Mouse (Mus musculus) regulatory T cell (primary cell): ENCODE results near the gene Zzz3.
"Not testable (repeated sequence)": the region's sequence is repeated elsewhere in the genome, so short reads cannot be mapped to it uniquely, and the experiment has no call there.

Experiments used
- in situ Hi-C: fragments of 300-600 bp; cut with MboI, MseI; formaldehyde crosslinking; loops from one replicate; pipeline ENCODE4 v1.15.1; 2025; ENCODE audit warnings: high pct_unique_total_duplicates

Zzz3 gene

DNA sequence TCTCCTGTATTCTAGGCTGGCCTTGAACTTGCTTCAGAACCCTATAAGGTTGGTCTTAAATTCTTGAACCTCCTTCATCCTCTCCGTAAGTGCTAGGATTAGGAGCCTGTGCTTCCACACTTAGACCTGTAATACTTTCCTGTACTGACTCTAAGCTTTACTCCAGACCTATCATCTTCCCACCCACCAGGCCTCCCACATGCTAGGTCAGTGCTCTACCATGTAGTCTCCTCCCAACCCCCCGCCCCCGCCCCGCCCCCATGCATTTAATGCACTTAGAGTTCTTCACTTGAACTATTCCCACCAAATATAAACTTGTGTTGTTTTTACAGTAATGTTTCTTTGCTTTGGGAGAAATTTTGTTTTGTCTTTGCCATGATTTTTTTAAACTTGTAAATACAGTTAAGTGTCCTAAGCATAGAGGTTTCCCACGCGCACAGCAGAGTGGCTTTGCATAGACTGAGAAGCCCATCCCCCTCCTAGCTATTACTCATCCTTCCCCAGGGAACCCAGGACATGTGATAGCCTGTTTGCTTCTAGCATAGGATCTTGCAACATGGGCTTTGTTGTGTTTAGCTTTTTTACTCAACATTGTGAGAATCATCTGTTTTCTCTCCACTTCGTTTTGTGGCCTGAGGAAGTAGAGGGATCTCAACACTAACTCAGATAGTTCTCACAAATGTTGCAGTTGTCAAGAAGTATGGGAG is 6.8 kb downstream of the Zzz3 start:
- in situ Hi-C loops, result loop anchor here (5.0 kb wide), 1 partner anchor 40 kb away; no protein-coding TSS in a partner anchor

DNA sequence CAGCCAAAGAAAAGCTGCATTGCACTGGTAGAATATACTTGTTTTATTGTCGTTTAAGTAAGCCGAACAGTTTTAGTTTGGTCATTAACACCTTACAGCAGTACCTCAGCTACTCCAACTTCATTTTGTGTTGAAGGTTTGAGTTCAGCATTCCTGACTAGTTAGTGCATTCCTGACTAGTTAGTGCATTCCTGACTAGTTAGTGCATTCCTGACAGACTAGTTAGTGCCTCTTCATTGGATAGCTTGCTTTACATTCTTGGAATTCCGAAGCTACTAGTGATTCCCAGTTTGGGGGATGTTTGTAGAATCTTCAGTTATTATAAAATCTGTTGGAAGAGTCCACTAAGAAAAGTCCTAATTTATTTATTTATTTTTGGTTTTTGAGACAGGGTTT is 7.4 kb downstream of the Zzz3 start:
- in situ Hi-C loops, result loop anchor here (5.0 kb wide), 1 partner anchor 40 kb away; no protein-coding TSS in a partner anchor

DNA sequence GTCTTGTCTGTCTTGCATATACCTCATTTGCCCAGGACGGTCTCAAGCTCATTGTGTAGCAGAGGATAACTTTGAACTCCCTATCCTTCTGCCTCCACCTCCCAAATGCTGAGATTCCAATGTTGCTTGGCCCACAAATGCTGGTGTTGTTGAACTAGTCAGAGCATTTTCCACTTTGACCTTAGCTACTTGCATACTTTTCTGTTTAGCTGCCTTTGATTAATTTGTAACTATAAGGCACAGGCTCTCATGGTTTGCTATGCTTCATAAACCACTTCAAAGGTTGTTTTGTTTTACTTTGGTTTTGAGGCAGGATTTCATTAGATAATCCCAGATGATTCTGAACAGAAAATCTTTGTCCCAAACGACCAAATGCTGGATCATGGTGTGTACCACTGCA is 8.6 kb downstream of the Zzz3 start:
- in situ Hi-C loops, result loop anchor here (5.0 kb wide), 1 partner anchor 38 kb away; no protein-coding TSS in a partner anchor

DNA sequence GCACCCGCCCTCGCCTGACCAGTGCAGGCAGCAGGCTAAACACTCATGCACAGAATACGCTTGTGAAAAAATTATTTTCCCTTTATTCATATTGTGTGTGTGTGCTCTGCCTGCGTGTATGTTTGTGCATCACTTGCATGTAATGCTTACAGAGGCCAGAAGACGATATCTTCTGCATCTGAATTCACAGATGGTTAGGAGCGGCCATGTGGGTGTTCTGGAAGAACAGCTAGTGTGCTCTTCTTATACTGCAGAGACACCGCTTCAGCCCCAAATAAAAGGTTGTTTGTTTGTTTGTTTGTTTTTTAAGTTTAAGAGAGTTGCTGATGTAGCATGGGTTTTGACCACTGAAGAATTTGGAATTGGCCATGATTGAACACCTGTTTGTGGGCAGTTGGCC is 10.1 kb downstream of the Zzz3 start:
- in situ Hi-C loops, result no loop called here

DNA sequence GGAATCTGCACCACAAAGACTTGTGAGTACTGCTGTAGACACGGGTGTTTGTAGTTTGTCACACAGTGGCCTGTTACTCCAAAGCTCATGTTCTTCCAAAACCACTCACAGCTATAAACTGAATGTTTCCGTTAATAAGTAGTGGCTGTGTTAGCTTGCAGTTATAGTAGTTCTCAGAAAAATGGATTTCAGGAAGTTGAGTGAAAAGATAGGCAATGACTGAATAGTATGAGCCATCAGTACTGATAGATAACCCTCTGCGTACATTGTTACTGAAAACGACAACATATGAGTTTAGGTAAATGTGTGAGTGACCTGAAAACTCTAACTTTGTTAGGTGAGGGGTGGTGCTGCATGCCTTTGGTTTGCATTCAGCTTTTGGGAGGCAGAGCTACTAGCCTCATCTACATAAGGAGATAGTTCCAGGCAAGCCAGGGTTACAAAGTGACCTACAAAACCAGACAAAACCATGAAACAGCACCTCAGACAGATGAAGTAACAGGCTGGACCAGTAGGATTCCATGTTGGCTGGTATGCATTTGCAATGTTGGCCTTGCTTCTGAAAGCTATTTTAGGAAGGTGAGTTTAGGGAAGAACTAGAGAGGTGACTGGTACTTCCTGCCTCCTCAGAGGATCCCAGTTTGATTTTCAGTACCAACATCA is 10.8 kb downstream of the Zzz3 start:
- in situ Hi-C loops, result no loop called here

DNA sequence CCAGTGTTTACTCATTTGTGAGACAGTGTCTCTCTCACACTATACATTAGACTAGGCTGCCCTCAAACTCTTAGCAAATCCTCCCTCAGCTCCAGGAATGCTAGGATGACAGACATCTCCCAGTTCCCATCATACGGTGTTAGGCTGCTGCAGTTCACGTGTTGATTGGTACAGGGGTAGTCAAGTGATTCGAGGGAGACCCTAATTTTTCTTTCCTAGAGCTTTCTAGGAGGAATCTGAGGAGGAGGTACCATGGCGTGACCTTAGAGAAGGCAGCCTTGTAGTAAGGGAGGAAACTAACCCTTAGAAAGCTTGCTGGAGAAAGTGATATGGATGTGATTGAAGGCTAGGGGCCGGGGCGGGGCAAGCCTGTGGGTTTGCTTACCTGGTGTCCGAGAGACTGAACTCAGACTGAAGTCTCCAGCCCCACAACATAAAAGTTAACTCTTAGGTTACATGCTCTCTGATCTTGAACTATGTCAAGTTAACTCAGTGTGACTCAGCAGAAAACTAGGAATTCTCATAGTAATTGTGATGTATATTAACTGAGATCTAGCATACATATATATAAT is 15.8 kb downstream of the Zzz3 start:
- in situ Hi-C loops, result no loop called here

DNA sequence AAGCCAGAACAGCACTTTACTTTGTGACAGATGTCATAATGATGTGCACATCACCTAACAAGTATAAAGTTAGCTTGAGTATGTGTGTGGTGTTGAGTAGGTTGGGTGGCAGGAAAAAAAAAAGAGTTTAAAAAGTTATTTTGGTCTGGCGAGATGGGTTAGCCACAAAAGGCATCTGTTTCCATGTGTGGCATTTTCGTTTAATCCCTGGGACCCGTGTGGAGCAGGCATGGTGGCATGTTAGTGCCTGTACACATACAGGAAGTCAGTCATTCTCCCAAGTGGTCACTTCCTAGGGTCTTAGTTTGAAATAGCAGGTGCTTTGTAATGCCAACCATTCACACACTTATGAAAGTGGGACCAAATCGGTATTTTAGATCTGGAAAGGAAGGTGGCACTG is 17.1 kb downstream of the Zzz3 start:
- in situ Hi-C loops, result no loop called here

DNA sequence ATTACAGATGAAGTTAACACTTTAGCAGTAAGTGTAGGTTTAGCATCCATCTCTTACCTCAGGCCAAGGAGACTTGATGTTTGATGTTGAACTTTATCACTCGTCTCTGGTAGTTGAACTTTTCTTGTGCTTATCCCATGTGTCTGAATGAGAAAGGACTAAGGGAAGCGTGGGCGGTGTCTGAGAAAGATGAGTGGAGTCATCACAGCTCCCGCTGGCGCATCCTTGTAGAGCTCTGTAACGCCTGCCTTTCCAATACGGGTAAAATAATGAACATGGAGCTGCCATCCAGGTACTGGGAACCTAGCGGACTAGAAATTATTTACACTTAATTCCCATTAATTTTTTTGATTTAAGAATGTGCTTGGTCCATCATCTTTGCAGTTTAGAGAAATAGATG is 33.7 kb downstream of the Zzz3 start:
- in situ Hi-C loops, result no loop called here

DNA sequence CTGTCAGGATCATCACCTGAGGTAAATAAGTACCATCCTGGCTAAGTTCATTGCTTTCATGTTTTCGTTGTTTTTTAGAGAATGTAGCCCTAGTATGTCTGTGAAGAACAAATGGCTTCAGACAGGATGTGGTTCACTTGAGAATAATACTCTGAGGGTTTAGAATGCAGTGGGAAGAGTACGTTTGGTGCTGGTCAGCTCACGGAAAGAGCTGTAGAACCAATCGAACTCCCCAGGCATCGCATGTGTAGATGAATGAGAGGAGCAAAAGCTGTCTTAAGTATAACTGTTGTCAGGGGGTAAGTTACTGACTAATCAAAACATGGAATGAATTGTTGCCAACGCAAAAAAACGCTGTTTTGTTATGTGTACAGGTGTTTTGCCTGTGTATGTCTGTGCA is 37.4 kb downstream of the Zzz3 start:
- in situ Hi-C loops, result no loop called here

DNA sequence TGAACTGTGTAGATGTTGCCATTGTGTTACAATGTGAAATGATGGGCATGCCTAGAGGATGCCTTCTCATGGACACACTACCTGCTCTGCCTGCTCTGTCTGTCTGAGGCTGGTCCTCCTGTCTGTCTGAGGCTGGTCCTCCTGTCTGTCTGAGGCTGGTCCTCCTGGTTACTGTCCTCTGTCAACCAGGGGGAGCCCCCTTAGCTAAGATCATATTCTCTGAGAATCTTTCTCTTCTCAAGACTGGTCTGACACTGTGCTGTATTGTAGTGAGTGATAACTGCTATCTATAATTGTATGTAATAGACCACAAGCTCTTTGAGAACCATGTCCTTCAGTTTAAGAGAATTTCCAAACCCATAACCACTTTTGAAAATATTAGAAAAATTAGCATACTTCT is 40.3 kb downstream of the Zzz3 start:
- in situ Hi-C loops, result no loop called here

DNA sequence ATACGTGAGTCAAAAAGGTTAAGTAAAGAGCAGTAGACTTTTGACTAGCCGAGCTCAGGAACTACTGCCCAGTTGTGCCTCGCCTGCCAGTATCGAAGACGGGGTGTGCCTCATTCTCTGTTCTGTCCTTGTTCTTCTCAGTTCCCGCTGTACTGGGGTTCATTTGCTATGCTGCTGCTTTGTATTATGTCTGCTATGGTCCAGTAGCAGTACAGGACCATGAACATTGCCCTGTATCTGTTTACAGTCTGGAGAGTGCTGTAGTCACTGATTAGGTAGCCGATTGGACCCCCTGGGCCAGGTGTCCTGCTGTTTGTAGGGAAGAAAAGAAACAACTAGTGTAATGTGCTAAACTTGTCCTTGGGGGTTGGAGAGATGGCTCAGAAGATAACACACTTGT is 42.8 kb downstream of the Zzz3 start:
- in situ Hi-C loops, result no loop called here

DNA sequence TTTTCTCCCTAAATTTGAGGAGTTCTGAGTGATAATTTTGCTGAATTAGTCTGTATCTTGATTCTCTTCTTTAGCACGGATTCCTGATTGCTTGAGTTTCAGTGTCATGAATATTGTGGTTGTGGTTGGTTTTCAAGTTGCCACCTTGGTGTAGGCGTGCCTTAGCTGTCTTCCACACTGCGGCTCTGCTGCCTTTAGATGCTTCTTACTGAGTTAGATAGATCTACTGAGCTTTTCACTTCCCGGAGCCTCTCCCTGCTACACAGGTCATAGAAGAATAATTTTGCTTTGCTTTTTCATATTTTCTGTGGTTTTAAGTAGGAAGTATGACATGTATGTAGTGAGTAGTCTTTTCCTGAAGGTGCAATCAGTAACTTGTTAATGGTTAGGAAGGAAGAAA is 47.5 kb downstream of the Zzz3 start:
- in situ Hi-C loops, result loop anchor here (5.0 kb wide), 1 partner anchor 40 kb away; no protein-coding TSS in a partner anchor

DNA sequence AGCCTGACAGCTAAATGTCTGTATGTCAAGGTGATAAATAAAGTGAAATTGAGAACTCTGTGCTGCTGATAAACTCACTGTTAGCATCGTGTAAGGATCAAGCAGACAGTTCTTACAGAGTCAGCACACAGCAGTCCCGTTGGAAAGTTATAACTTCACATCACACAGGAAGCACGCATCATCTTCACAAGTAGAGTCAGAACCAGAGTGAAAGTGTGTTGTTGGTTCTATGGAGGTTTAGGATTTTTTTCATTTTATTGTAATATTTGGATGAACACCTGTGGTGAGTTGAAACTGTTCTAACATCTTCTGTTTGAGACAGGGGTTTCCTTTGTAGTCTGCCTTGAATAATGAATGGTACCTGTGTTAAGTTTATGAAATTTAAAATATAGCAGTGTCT is 48.8 kb downstream of the Zzz3 start:
- in situ Hi-C loops, result loop anchor here (5.0 kb wide), 1 partner anchor 42 kb away; no protein-coding TSS in a partner anchor

DNA sequence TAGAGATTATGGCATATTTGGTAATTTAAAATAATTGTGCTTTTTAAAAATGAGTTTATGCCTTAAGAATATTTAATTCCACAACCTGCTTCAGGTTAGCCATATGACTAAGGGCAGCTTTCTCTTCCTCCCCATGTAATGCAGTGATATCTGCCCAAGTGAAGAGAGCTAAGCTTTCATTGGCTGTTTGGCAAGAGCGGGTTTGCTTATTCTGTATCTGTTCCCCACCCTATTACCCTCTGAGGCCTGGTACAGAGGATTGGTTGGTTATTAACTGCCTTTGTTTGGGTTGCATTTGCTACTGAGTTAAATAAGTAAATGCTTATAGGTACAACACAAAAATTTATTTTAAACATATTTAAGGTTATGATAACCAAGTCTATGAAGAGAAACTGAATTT is 51.7 kb downstream of the Zzz3 start:
- in situ Hi-C loops, result no loop called here

DNA sequence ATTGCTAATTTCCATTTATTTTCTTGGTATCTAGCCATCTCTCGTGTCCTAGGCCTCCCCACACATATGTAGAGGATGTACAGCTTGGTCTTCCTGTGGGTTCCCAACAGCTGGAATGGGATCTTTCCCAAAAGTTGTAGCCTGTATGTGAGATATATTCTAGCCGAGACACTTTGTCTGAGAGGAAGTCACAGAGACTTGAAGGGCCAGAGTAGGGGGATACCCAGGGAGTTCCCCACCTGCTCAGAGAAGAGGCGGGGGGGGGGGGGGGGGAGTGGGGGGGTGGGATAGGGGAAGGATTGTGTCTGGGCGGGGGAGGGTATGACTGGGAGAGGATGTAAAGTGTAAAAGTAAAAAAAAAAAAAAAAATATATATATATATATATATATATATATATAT is 57.9 kb downstream of the Zzz3 start:
- in situ Hi-C loops, result no loop called here

DNA sequence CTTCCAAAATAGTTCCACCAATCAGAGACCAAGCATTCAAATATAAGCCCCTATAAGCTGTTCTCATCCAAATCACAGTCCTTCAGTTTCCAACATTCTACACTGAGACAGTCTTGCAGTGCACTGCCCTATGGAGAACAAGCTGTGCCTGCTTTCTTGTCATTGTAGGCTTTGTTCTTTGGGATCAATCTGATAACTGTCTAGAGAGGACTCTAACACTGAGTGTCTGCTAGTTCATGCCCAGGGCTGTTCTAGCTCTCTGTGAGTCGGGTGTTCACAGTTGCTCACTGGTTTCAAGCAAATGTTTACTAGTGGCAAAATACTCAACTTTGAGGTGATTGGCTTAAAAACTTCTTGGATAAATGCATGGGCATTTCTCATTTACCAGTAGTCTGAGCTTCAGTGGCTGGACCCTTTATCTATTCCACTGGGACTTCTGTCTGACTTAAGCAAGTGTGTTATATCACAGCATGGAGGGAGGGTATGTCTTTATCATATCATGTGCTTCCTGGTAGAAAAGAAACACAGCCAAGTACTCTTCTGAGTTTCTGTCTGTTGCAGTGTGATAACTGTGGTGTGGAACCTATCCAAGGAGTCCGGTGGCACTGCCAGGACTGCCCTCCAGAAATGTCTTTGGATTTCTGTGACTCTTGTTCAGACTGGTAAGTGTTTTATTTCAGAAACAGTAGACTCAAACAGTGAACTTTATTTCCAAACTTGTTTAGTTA is 62.2 kb downstream of the Zzz3 start:
- in situ Hi-C loops, result no loop called here

DNA sequence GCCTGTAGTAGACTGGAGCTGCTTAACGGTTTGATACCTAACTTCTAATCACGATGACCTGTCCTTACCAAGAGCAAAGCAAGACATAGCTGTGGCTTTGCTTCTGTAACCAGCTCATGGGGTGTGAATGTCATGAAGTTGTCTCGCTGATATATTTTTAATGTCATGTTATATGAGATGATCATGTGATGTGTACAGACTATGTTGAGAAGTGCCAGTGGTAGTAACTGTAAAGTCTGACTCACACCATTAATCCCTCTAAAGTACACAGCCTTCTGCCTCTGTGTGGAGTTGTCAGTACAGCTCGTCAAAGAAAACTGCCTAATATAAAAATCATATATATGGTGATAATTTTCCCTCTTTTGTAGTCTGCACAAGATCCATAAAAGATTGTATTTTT is 63.6 kb downstream of the Zzz3 start:
- in situ Hi-C loops, result not testable (repeated sequence)

DNA sequence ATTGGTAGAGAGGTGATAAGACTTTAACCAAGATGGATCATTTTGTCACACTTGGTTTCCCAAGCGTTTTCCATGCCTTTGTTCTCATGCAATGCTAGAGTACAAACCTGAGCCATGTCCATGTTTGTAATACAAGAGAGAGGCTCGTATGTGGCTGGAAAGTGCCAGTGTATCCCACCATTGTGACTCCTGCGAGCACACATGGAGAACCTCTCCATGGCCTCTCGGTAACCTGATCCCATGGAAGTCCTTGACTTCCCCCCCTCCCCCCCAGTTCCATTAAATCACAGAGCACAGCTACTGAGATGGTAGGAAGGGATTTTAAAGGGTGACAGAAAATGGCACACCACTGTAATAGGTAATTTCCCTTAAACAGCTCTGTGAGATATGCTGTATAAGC is 65.5 kb downstream of the Zzz3 start:
- in situ Hi-C loops, result no loop called here

DNA sequence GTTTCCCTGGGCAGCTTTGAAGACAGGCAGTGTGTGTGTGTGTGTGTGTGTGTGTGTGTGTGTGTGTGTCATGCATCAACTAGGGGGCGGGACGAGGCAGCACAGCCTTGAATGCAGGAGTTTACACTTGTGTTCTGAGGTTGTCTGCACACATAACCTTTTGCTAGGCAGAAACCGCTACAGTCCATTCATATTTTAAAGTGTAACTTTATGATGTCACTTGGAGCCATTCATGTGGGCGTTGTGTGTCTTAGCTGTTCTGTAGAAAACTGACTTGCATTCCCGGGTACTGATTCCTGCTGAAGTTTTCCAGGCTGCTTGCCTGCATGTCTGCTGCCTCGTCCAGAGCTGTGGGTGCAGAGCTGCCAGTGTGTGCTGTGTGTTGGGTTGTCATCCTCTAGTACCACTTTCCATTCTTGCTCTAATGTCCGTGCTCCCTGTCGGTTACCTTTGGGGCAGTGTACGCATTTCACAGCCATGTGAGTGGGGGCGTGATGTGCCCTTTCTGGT is 66.8 kb downstream of the Zzz3 start:
- in situ Hi-C loops, result no loop called here

DNA sequence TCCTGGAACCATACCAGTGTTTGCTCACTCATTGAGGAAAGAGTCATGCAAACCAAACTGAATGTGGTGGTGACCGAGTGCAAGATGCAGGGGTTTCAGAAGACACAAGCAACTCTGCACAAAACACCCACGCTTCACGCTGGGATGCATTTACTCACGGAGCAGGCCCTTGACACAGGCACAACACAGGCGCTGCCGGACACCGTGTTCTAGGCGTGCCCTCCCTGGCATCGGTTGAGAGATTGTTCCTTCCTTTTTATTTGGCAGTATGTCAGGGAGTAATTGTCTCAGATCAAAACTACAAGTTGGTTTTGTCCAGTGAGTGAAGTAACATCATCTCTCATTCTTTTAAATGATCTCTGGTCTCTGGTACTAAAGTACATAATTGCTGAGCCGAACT is 67.6 kb downstream of the Zzz3 start:
- in situ Hi-C loops, result no loop called here

DNA sequence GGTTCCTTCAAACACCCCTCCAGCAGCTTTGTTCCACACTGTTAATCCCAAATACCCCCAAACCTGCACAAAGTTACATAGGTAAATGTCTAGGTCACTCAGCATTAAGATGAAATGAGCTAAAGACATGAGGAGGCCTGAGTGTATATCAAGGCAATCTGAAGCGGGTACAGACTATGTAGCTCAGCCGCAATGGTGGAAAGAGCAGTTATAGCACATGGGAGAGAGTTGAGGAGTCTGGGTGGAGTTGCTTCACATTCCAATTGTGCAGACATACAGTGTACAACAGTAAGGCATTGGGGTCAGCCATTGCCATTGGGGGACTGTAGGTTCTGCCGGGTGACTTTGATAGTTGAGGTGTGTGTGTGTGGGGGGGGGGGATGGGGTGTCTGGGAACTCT is 69.2 kb downstream of the Zzz3 start:
- in situ Hi-C loops, result no loop called here

DNA sequence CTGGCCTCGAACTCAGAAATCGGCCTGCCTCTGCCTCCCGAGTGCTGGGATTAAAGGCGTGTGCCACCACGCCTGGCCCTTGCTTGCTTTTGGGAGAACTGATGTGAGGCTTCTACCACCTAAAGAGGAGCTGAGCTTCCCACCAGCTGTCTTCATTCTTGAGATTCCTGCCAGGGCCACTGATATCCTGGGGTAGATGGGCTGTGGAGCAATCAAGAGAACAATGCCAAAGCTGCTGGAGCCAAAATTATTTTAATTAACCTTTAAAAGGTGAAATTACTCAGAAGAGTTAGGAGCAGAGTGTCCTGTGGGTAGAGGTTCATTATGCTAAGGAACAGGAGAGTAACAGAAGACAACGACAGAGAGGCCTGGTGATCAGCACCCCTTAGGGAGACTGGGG is 70.1 kb downstream of the Zzz3 start:
- in situ Hi-C loops, result no loop called here
